Mouse (Mus musculus) cerebellum, postnatal 14 days (tissue): Measurements from ENCODE around the gene Eif3c.

Experiments used
- DNase-seq, 2 experiments: peaks; one replicate each; pipeline ENCODE4 v3.0.0; 2021; ENCODE audit warnings: mixed read lengths in 2 of 2

Eif3c gene

DNA sequence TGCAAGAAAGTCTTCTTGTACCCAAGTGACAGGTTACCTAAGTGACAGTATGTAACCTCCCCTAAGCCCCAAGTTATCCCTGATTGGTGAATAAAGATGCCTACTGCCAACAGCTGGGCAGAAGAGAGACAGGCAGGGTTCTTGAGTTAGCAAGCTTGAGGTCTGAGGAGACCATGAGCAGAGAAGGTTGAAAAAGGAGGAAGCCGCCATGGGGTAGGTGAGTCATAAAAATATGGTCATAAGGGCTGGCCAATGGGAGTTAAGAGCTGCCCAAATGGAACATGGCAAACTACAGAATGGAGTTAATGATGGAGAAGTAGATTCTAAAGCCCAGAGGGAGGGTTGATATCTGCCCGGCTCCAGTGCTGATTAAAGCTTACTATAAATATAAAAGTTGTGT is 20.6 kb downstream of the Eif3c start:
- DNase-seq = no peak

- no peak for DNase-seq
These were observed 24.6 kb downstream of the Eif3c start for GRCm38 (mm10) chr7:126541661-126542060.

- DNase-seq = peak; percentile 25 to 30
These were observed 28.2 kb downstream of the Eif3c start for GRCm38 (mm10) chr7:126537820-126538585.

DNA sequence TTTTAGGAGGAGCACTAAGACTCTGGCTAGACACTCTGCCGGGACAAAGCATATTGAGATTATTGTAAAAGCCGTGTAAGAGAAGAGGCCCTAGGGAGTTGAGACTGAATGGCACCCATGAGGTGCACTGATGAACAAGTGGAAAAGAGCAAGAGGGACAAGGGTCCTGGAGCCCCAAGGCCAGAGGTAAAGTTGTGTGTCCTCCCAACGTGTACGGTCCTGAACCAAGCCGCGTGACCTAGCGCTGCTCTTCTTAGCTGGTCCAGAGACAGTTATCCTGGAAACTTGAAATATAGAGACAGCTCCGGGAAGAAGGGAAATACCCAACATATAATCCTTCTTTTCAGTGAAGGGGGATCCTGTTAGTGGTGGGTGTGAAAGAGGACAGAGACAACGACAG is 29.7 kb downstream of the Eif3c start:
- no peak for DNase-seq

DNA sequence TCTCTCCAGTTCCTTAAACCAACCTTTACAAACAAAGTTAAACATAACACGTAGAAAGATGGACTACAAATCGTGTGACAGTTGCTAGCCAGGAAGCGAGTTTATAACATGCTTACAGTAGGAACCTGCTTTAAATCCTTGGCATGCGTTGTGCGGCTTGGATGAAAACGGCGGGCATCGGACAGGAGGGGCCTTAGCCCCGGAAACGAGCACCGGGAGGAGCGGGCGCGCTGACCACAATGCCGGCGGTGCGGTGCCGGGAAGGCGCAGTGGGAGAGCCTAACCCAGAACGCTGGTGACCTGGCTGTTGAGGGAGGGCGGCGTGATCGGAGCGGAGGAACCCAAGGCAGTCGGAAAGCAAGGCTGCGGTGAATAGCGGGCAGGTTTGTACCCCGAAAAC is 30.4 kb downstream of the Eif3c start:
- DNase-seq = peak in 1 of 2 experiments; percentile 19

GRCm38 (mm10) chr7:126533434-126533833 is 32.8 kb downstream of the Eif3c start:
- no peak for DNase-seq

DNA sequence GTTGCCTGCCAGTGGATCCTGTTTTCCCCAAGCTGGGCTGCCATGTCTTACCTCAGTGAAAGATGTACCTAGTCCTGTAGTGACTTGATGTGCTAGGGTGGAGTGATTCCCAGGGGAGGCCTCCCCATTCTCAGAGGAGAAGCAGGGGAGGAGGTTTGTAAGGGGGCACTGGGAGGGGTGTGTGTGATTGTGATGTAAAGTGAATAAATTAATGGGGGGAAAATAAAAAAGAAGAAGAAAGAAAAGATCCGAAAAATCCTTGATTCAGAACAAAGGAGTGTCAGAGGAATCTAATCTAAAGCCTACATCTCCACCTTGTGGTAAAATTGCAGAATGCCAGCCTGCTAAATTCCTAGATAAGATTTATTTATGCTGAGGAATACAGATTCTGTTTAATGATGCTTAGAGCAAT is 38.0 kb downstream of the Eif3c start:
- peak; percentile 45 to 62 for DNase-seq

- DNase-seq = no peak
These were observed 42.9 kb downstream of the Eif3c start for GRCm38 (mm10) chr7:126523316-126523715.

- peak; percentile 25 to 61 for DNase-seq
These were observed 46.7 kb downstream of the Eif3c start for GRCm38 (mm10) chr7:126519513-126519912.

GRCm38 (mm10) chr7:126518261-126518941 is 47.8 kb downstream of the Eif3c start:
- DNase-seq = no peak

DNA sequence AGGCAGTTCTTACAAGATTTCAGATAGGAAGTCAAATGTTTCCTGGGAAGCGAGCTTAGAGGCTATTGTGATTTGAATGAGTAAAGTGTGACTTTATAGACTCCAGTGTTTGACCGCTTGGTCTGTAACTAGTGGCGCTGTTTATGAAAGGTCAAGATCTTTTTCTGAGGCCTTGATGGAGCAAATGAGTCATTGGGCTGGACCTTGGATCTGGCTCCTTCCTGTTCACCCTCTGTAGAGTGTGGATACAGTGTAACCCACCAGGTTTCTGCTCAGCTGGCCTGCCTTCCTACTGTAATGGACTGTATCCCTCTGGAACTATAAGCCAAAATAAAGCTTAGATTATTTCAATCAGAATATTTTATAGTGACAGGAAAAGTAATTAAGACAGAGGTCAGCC is 54.9 kb downstream of the Eif3c start:
- DNase-seq = no peak

DNA sequence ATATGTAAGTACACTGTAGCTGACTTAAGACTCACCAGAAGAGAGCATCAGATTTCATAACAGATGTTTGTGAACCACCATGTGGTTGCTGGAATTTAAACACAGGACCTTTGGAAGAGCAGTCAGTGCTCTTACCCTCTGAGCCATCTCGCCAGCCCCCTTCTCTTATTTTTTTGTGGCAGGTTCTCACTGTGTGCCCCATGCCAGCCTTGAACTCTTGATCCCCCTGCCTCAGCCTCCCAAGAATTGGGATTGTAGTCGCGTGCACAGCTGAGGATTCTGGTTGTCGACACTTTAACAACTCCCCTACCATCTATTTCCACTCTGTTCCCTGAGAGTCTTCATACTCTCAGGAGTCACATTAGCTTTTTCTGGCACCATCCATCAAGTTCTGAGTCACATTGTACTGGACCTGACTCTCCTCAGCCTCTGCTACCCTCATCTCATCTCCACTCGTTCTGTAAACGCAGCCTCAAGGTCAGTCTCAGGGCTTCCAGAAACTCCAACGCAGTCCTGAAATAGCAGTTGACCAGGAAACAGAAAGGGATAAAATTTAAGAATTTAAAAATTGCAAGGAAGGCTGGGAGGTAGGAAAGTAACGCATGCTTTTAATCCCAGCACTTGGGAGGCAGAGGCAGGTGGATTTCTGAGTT is 59.0 kb downstream of the Eif3c start:
- DNase-seq = no peak

DNA sequence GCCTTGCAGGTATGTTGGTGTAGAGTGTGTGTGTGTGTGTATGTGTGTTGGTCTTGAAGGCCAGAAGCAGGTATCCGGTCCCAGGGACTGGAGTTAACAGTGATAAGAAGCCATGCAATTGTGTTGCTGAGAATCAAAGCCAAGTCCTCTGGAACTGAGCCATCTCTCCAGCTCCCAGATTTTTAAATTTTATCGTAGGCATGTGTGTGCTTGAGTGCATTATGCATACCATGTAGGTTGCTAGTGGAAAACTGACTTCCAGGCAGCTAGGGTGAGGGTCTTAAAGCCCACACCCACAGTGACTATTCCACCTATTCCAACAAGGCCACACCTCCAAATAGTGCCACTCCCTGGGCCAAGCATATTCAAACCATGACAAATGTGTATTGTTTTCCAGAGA is 61.3 kb downstream of the Eif3c start:
- peak in 1 of 2 experiments; percentile 39 for DNase-seq

GRCm38 (mm10) chr7:126503273-126503878 is 62.8 kb downstream of the Eif3c start, which contains the start of gene Atxn2l:
Gene Atxn2l (minus strand): TSS chr7:126503437.
- DNase-seq = peak; percentile 100

DNA sequence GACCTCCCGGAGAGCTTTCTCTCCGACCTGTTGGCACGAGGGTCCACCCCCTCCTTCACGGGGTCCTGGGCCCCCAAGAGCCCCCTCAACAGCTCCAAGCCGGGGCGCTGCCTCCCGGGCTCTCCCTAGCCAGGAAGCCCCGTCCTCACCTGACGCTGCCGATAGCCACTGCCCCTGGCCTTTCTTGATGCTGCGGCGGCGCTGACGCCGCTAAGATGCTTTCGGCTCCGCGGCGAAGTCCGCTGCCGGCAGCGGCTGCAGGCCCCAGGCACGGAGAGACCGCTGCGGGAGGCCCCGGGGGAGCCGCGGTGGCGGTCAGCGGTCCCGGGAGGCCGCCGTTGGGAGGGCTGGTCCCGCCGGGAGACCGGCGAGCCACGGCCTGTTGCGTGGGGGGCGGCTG is 63.5 kb downstream of the Eif3c start:
- DNase-seq = no peak

GRCm38 (mm10) chr7:126502023-126502741 is 64.0 kb downstream of the Eif3c start:
- DNase-seq = peak; percentile 97

GRCm38 (mm10) chr7:126501684-126502022 is 64.6 kb downstream of the Eif3c start:
- no peak for DNase-seq

DNA sequence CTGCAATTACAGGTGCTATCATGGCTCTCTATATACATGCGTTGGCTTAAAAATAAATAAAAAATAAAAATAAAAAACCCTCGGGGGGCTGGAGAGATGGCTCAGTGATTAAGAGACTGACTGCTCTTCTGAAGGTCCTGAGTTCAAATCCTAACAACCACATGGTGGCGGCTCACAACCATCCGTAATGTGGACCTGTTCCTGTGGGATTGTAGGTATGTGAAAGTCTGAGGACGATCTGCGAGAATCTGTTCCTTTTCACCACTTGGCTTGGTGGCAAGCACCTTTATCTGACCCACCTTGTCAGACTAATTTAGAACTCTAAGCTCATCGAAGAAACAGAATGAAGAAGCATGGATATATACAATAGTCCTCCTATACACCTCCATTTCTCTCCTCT is 66.8 kb downstream of the Eif3c start:
- no peak for DNase-seq

DNA sequence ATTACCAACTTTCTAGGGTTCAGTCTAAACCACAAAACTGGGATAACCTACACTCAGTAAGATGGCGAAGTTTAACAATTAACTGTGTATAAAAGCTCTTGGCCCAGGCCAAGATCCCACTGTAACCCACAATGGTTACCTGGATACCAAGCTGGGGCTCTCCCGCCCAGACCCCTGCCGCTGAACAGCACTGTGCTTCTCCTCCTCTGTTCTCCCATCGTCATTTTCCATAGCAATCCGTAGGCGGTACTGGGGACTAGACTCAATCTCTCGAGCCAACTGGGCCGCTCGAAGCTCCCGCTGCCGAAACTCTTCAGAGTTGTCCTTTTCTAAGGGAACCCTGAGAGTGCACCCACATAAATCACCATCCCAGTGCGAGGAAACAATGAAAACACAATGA is 68.2 kb downstream of the Eif3c start:
- no peak for DNase-seq

DNA sequence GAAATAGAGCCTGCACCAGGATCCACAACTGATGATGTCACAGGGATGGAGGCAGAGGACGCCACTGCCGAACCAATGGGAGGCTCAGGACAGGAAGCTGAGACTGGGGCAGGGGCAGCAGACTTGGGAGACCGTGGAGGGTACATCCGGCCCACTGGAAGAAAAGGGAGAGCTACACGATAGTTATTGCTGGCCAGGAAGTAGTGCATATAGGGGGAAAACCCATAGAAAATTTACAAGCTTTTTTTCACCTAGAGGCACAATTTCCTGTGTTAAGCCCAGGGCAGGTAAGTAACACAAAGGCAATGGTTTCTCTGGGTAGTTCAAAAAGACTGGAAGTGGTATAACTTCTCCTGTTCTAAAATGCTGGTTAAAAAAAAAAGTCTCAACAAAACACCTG is 69.7 kb downstream of the Eif3c start:
- DNase-seq = no peak
